1 mouse cellular context compared by ENCODE assay signal in the genomic region with DNA sequence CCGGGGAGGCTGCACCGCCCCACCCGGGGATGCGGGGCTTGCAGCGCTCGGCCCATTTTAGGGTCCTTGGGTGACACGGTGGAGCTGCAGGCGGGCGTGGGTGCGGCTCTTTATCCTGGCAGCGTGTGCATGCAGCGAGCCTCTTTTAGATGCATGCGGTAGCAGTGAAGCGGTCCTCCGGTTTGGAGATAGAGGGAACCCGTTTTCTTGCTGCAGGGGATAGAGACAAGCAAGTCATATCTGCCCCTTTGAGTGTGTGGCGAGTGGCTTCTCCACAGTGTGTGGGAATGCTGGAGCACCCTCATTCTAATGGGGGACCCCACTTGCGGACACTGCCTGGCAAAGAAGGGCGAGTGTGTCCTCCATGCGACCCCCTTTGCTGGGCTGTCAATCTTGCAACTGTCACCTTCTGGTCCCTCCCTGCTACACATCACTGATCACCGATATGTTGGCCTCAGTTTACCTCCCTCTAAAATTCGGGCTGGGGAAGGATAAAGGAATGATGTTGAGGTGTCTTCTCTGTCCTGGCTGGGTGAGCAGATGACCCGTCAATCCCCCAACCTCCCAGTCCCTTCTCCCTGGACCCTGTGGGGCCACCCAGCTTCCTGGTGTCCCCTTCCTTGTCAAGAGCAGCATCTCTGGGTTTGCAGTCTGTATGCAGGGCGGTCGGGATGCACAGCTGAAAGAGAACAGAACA.
TF ChIP-seq lines count a peak whose summit lies in the region.

No protein-coding gene starts in this region.

TF ChIP-seq in CH12.LX, 34 proteins besides CTCF, POLR2A, EP300 and RAD21:
- TF ChIP-seq MAX (IDR thresholded peaks at IDR 0.05; ENCODE audit: low read length) (no peak), CHD1 (IDR thresholded peaks at IDR 0.05; ENCODE audit: low read depth, low read length) (0 out of 2 replicates have a peak, but pooled peaks have one; percentile 4), ZNF384 (IDR thresholded peaks at IDR 0.05; ENCODE audit: low read depth, low read length) (no peak), ZC3H11A (IDR thresholded peaks at IDR 0.05; ENCODE audit: low read depth, low read length) (no peak)
